Mouse (Mus musculus) layer of hippocampus, adult 8-10 months (tissue): Measurements from ENCODE around the gene AC124502.3. TPM values are rescaled to one million over a fixed set of nuclear protein-coding genes. Genes with fewer than 3 reads are reported as not detected.
"Not testable (repeated sequence)": the region's sequence is repeated elsewhere in the genome, so short reads cannot be mapped to it uniquely, and the experiment has no call there.

Experiments used
- DNase-seq, 2 experiments: peaks; one replicate each; pipeline ENCODE4 v3.0.0; 2022; ENCODE audit warnings: low spot score in 2 of 2
- total RNA-seq, 4 experiments: library from RNA; stranded (reverse); gene quantifications; 2 replicates each; pipeline ENCODE4 v1.2.4; 2022

Gene AC124502.3
- total RNA-seq = 1 to 10 TPM; 4.4 to 10.0 (median 6.3) TPM

GRCm38 (mm10) chr19:5038709-5039156 is at the start of gene AC124502.3, which contains the start of gene B4gat1:
Gene AC124502.3, plus strand, starts transcription at chr19:5038891.
Gene B4gat1, plus strand, starts transcription at chr19:5038826.
- DNase-seq = peak; percentile 86 to 87

GRCm38 (mm10) chr19:4989013-4989412 is 49.7 kb upstream of the AC124502.3 start:
- DNase-seq = peak; percentile 45 to 74

- DNase-seq = peak; percentile 53 to 70
These were observed 49.0 kb upstream of the AC124502.3 start for GRCm38 (mm10) chr19:4989434-4990255.

GRCm38 (mm10) chr19:4990256-4990625 is 48.5 kb upstream of the AC124502.3 start, which contains the start of gene Npas4:
Gene Npas4, minus strand, starts transcription at chr19:4990316.
- no peak for DNase-seq

- no peak for DNase-seq
These were observed 48.0 kb upstream of the AC124502.3 start for GRCm38 (mm10) chr19:4990716-4991115.

- no peak for DNase-seq
These were observed 46.3 kb upstream of the AC124502.3 start for GRCm38 (mm10) chr19:4992371-4992770.

- peak; percentile 75 to 85 for DNase-seq
These were observed 45.8 kb upstream of the AC124502.3 start for GRCm38 (mm10) chr19:4992904-4993303.

- peak; percentile 76 to 84 for DNase-seq
These were observed 44.6 kb upstream of the AC124502.3 start for GRCm38 (mm10) chr19:4994043-4994442.

- peak; percentile 48 to 63 for DNase-seq
These were observed 39.1 kb upstream of the AC124502.3 start for GRCm38 (mm10) chr19:4999445-5000140.

- DNase-seq = peak; percentile 94 to 97
These were observed 36.9 kb upstream of the AC124502.3 start for GRCm38 (mm10) chr19:5001666-5002406.

GRCm38 (mm10) chr19:5003644-5004043 is 35.0 kb upstream of the AC124502.3 start:
- DNase-seq = not testable (repeated sequence)

- no peak for DNase-seq
These were observed 33.8 kb upstream of the AC124502.3 start for GRCm38 (mm10) chr19:5004925-5005324.

GRCm38 (mm10) chr19:5013138-5013537 is 25.6 kb upstream of the AC124502.3 start:
- DNase-seq = no peak

GRCm38 (mm10) chr19:5014961-5015398 is 23.7 kb upstream of the AC124502.3 start:
- no peak for DNase-seq

- DNase-seq = no peak
These were observed 22.4 kb upstream of the AC124502.3 start for GRCm38 (mm10) chr19:5016221-5016742.

- DNase-seq = no peak
These were observed 21.9 kb upstream of the AC124502.3 start for GRCm38 (mm10) chr19:5016782-5017181.

- no peak for DNase-seq
These were observed 21.1 kb upstream of the AC124502.3 start for GRCm38 (mm10) chr19:5017611-5018010.

- no peak for DNase-seq
These were observed 20.5 kb upstream of the AC124502.3 start for GRCm38 (mm10) chr19:5018191-5018590.

GRCm38 (mm10) chr19:5021416-5021815 is 17.3 kb upstream of the AC124502.3 start:
- no peak for DNase-seq

GRCm38 (mm10) chr19:5023621-5024479 is 14.8 kb upstream of the AC124502.3 start, which contains the start of gene Slc29a2:
Gene Slc29a2, plus strand, starts transcription at chr19:5023860.
- peak; percentile 84 to 86 for DNase-seq
